Mouse (Mus musculus): ENCODE measurements around the gene Gm14862. TPM values are rescaled to one million over a fixed set of nuclear protein-coding genes. Genes with fewer than 3 reads are reported as not detected.
A peak's percentile ranks its signal among the peaks of the same experiment; 100 is the strongest.
"Not testable (repeated sequence)": the region's sequence is repeated elsewhere in the genome, so short reads cannot be mapped to it uniquely, and the experiment has no call there.

Gene Gm14862
- 0.39 TPM in 1 of 2 replicates, not detected in the other for polyA plus RNA-seq (2015; fragmentation: Nextera tagmentation; extraction: Ambion mirVana)

DNA sequence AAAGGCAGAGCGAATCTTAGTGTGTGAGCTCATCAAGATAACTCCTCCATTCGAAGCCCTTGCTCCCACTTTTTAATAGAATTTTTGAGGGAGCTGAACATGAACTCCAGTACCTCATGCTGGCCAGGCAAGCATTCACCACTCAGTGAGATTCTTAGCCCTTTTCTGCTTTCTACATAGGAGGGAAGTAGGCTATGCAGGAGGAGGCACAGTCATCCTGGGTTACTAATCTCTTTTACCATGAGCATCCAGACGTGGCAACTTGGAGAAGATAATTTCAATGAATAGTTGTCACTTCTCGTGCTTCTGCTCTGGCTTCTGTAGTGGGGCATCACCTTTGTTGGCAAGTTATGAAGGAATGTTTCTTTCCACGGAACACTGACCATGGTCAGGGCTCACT lies at the start of gene Gm14862:
Gm14862 (minus strand) TSS at position 134 of the 400 bp plus-strand sequence.
- H3K27me3 ChIP-seq (replicated peaks), result no peaks in the 10 kb centered on the region
- no peak within 1 kb of the TSS for H3K27ac ChIP-seq
- no peaks in the 10 kb centered on the region for H3K9me3 ChIP-seq
- H3K4me3 ChIP-seq (replicated peaks), result no peak within 1 kb of the TSS
- H3K36me3 ChIP-seq, result no peaks in the 10 kb centered on the region
- peak; percentile 35; the same call in 1 of the 2 replicates for ATAC-seq (ENCODE audit: insufficient read depth, low FRiP score, low read depth)
- 71% methylated on average over 5 of the region's 5 CpGs for whole genome bisulfite sequencing
- no peak within 1 kb of the TSS for H3K9ac ChIP-seq
- H3K4me1 ChIP-seq, result no peaks in the 10 kb centered on the region
- no peak within 1 kb of the TSS for H3K4me2 ChIP-seq

DNA sequence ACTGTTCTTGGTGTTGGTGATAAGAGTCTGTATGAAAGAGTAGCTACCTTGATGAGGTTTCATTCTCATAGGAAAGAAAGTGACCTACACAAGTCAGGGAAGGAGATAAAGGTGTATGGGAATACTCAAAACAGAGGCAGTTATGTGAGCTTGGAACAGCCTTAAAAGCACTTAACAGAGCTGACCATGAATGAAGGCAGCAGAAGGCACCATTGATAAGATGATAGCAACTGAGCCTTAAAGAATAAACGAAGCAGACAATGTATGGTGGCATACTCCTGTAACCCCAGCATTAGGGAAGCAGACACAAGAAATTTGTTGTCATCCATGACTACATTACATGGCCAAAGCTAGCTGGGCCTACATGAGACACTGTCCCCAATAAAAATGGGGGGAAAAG lies 46.8 kb upstream of the Gm14862 start:
- 63% methylated on average over 1 of the region's 1 CpGs for WGBS
- H3K27ac ChIP-seq, result no peak overlapping the region
- no peaks in the 10 kb centered on the region for H3K4me1 ChIP-seq
- no peak overlapping the region for H3K4me2 ChIP-seq
- no peak overlapping the region for H3K4me3 ChIP-seq (replicated peaks)
- ATAC-seq (ENCODE audit: insufficient read depth, low FRiP score, low read depth), result no peak
- no peaks in the 10 kb centered on the region for H3K9me3 ChIP-seq
- H3K9ac ChIP-seq, result no peak overlapping the region
- no peaks in the 10 kb centered on the region for H3K27me3 ChIP-seq (replicated peaks)
- no peaks in the 10 kb centered on the region for H3K36me3 ChIP-seq

DNA sequence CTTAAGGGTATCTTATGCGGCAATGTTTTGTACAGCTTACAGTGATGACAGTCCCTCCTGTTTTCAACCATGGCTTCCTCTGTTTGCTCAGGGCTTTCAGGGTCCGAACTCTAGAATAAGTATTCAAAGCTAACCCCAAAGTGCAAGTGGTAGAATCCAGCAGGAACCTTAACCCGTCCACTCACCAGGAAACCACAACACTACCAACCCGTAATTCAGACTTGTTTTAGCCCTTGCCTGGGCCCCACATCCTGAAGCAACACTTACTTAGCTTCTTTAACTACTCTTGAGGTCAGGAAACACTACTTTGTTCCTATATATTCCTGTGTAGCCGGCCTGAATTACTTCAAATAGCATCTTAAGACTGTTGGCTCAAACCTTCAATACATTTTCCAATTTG lies 46.1 kb upstream of the Gm14862 start:
- H3K9me3 ChIP-seq, result no peaks in the 10 kb centered on the region
- no peak for ATAC-seq (ENCODE audit: insufficient read depth, low FRiP score, low read depth)
- no peak overlapping the region for H3K9ac ChIP-seq
- H3K4me3 ChIP-seq (replicated peaks), result no peak overlapping the region
- 76% methylated on average over 5 of the region's 5 CpGs for WGBS
- no peak overlapping the region for H3K4me2 ChIP-seq
- no peak overlapping the region for H3K27ac ChIP-seq
- H3K4me1 ChIP-seq, result no peaks in the 10 kb centered on the region
- H3K27me3 ChIP-seq (replicated peaks), result no peaks in the 10 kb centered on the region
- no peaks in the 10 kb centered on the region for H3K36me3 ChIP-seq

DNA sequence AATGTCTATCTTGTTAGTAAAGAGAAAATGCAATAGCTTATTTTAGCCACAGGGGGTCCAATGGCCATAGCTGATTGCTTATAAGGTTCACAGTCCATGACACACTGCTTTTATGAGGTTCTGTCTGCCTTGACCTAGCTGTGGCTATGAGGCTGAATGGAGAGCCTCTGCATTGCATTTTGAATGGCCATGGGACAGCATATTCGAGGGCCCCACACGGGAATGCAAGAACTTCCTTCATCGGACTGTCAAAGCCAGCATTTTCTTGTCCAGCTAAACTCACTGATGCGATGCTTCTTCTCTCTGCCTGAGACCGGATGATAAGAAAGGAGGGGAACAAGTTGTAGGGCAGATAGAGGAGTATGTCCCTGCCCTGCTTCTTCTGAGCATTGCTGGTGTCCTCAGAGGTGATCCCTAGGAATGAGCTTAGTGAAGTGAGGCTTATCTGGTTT lies 41.7 kb upstream of the Gm14862 start:
- Histone ChIP-seq H3K9ac (no peak overlapping the region), H3K4me1 (no peaks in the 10 kb centered on the region), H3K36me3 (no peaks in the 10 kb centered on the region), H3K4me3 (replicated peaks) (no peak overlapping the region), H3K9me3 (no peaks in the 10 kb centered on the region), H3K27ac (no peak overlapping the region), H3K27me3 (replicated peaks) (no peaks in the 10 kb centered on the region), H3K4me2 (no peak overlapping the region)
- peak; percentile 88; the same call in 1 of the 2 replicates for ATAC-seq (ENCODE audit: insufficient read depth, low FRiP score, low read depth)
- 76% methylated on average over 5 of the region's 5 CpGs for WGBS

DNA sequence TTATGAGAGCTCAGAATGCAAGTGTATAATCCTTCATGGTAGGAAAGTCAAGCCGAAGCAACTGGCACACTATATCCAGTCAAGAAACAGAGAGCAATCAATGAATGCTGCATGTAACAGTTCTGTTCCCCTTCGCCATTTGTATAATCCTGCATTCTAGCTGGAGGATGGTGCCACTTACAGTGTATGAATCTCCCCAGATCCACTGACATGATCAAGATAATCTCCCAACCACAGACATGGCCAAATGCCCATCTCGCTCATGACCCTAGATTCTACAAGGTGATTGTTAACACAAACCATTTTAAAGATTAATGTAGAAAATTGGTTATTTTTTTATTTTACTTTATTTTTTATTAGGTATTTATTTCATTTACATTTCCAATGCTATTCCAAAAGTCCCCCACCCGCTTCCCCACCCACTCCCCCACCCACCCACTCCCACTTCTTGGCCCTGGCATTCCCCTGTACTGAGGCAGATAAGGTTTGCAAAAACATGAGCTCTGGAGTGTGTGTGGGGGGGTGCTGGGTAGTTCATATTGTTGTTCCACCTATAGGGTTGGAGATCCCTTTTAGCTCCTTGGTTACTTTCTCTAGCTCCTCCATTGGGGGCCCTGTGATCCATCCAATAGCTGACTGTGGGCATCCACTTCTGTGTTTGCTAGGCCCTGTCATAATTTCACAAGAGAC lies 36.6 kb upstream of the Gm14862 start:
- not testable (repeated sequence) for H3K4me1 ChIP-seq; H3K27ac ChIP-seq; ATAC-seq (ENCODE audit: insufficient read depth, low FRiP score, low read depth); H3K36me3 ChIP-seq; H3K4me2 ChIP-seq; H3K4me3 ChIP-seq (replicated peaks); H3K9me3 ChIP-seq; H3K27me3 ChIP-seq (replicated peaks); H3K9ac ChIP-seq
- 89% methylated on average over 4 of the region's 4 CpGs for WGBS

DNA sequence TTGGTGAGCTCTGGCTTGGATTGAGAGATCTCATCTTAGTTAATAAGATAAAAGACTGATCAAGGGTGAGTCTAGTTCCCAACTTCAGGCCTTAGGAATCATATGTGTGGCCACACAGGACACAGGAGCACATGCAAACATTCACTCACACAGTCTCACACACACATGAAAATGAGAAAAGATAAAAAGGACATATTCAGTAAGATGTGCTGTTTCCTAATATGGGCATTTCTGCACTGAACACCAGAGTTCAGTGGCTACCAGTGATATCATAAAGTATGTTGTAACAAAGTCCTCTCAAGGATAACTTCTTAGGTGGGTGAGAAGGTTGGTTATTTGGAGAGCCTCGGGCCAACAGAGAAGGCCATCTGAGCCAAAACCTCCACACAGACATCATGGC lies 26.8 kb upstream of the Gm14862 start, which contains the start of gene H2al1m:
H2al1m (plus strand) TSS at position 301 of the 400 bp plus-strand sequence.
- H3K36me3 ChIP-seq; H3K9me3 ChIP-seq; H3K4me2 ChIP-seq; H3K27me3 ChIP-seq (replicated peaks); ATAC-seq (ENCODE audit: insufficient read depth, low FRiP score, low read depth); H3K27ac ChIP-seq; H3K4me3 ChIP-seq (replicated peaks); H3K9ac ChIP-seq; H3K4me1 ChIP-seq: not testable (repeated sequence)
- WGBS, result no CpG with 5 or more reads among the region's 1 CpGs

DNA sequence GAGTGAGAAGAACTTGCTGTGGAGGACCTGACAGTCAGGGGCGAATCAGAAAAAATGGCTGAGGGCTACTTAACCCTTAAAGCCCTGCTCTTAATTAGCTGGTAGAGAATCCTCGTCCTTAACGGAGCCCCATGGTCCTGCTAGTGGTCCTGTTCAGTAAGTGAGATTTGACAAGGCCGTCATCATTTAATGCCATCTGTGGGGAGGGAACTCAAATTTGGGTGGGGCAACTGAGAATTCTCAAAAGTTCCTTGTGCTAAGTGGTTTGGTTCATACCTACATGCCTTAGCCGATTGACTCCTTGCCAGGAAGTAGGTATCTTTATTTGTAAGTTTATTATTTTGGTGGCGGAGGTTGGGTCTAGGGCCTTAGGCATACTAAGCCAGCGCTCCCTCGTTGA lies 17.6 kb upstream of the Gm14862 start:
- no peak overlapping the region for H3K4me3 ChIP-seq (replicated peaks)
- no peaks in the 10 kb centered on the region for H3K27me3 ChIP-seq (replicated peaks)
- no peaks in the 10 kb centered on the region for H3K36me3 ChIP-seq
- H3K4me2 ChIP-seq, result no peak overlapping the region
- no peaks in the 10 kb centered on the region for H3K9me3 ChIP-seq
- no peak overlapping the region for H3K9ac ChIP-seq
- no peaks in the 10 kb centered on the region for H3K4me1 ChIP-seq
- no peak overlapping the region for H3K27ac ChIP-seq
- no peak for ATAC-seq (ENCODE audit: insufficient read depth, low FRiP score, low read depth)
- 69% methylated on average over 8 of the region's 8 CpGs for WGBS

DNA sequence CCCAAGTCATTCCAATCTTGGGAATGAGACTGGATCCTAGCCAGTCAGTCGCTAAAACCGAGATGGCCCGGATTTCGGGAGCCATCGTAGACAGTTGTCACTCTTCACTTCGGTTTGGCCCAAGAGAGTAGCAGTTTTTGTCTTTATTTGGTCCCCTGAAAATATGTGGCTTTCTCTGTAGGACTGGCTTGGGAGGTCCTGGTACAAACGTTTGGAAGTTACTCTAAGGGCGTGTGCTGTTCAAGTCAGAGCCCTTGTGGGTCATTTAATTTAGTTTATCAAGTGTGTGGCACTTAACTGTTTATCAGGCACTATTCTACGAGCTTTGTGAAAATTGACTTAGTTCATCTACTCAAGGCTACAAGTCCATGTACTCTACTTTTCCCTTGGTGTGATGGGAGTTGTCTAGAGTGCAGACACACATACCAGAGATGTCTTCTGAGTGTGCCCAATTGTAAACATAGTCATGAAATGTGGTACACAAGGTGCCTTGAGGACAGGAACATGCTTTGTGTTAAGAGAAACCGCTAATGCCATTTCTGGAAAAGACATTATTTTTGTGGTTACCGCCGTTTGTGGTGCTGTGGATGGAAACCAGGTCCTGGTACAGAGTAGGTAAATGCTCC lies 16.8 kb upstream of the Gm14862 start:
- no peak for ATAC-seq (ENCODE audit: insufficient read depth, low FRiP score, low read depth)
- no peaks in the 10 kb centered on the region for H3K36me3 ChIP-seq
- H3K4me2 ChIP-seq, result peak overlapping the region; percentile 55
- H3K27ac ChIP-seq, result no peak overlapping the region
- no peaks in the 10 kb centered on the region for H3K27me3 ChIP-seq (replicated peaks)
- 55% methylated on average over 12 of the region's 12 CpGs for WGBS
- no peaks in the 10 kb centered on the region for H3K9me3 ChIP-seq
- H3K4me3 ChIP-seq (replicated peaks), result peak overlapping the region; percentile 55
- no peaks in the 10 kb centered on the region for H3K4me1 ChIP-seq
- no peak overlapping the region for H3K9ac ChIP-seq

DNA sequence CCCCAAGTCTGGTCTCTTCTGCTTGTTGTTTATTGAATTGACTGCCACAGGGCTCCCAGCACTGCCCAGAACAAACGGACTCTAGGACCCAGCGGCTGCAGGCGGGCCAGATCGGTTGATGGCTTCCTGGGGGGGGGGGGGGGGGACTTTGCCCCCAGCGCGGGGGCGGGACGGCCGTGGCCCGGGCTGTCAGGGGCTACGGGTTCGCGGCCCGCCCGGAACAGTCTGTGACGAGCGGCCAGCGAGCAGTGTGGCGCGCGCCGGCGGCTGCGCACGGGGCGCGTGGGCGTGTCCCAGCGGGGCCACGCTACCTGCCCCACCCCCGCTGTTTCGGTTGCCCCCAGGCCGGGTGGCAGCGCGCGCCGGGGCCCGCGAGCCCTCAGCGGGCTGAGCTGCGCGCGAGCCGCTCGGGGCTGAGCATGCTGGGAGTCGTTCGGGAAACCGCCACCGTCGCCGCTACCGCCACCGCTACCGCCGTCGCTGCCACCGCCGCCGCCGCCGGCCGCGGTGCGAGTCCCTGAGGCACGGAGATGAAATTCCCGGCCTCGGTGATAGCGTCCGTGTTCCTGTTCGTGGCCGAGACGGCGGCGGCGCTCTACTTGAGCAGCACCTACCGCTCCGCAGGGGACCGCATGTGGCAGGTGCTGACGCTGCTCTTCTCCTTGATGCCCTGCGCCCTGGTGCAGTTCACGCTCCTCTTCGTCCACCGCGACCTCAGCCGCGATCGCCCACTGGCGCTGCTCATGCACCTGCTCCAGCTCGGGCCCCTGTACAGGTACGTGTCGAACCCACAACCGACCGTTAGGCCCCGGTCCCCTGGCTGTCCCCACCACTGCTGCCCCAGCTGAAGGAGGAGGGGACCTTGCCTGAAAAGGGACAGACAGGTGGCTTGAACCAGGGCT lies 16.0 kb upstream of the Gm14862 start, which contains the start of gene Xk:
Xk (plus strand) TSS at position 297 of the 902 bp plus-strand sequence.
- Histone ChIP-seq H3K4me2 (peak within 1 kb of the TSS; percentile 55), H3K9ac (peak within 1 kb of the TSS; percentile 32; the same call in 1 of the 2 replicates), H3K4me3 (replicated peaks) (peak within 1 kb of the TSS; percentile 55), H3K4me1 (no peaks in the 10 kb centered on the region), H3K27me3 (replicated peaks) (no peaks in the 10 kb centered on the region), H3K9me3 (no peaks in the 10 kb centered on the region), H3K36me3 (no peaks in the 10 kb centered on the region), H3K27ac (peak within 1 kb of the TSS; percentile 13; the same call in 1 of the 2 replicates)
- 10% methylated on average over 89 of the region's 94 CpGs for WGBS
- peak; percentile 90 for ATAC-seq (ENCODE audit: insufficient read depth, low FRiP score, low read depth)

DNA sequence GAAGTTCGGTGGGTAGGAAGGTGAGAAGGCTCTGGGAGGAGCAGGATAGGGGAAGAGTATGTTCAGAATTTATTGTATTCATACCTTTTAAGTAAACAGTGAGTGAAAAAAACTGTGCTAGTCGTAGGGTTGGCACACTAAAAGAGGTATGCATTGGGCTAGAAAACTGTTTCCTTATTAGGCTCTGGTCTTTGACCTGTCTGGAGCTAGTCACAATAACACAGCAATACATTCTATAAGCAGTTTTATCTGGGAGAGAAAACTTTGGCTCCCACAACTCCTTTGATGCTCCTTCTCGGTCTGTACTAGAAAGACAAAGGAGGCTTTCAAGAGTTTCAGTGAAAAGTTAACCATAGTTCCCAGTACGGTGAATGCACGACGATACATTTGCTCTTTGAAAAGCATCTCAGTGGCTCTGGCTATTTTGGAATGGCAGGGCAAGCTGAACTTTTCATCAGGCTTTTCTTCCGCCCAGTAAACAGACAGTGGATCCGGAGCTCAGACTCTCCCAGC lies 15.3 kb upstream of the Gm14862 start:
- ATAC-seq (ENCODE audit: insufficient read depth, low FRiP score, low read depth), result 0 out of 2 replicates have a peak, but pooled peaks have one; percentile 20
- 14% methylated on average over 8 of the region's 8 CpGs for WGBS
- Histone ChIP-seq H3K27ac (no peak overlapping the region; the same call in 1 of the 2 replicates), H3K4me1 (no peaks in the 10 kb centered on the region), H3K9me3 (no peaks in the 10 kb centered on the region), H3K36me3 (no peaks in the 10 kb centered on the region), H3K4me2 (peak overlapping the region; percentile 55), H3K4me3 (replicated peaks) (peak overlapping the region; percentile 55), H3K9ac (no peak overlapping the region), H3K27me3 (replicated peaks) (no peaks in the 10 kb centered on the region)

DNA sequence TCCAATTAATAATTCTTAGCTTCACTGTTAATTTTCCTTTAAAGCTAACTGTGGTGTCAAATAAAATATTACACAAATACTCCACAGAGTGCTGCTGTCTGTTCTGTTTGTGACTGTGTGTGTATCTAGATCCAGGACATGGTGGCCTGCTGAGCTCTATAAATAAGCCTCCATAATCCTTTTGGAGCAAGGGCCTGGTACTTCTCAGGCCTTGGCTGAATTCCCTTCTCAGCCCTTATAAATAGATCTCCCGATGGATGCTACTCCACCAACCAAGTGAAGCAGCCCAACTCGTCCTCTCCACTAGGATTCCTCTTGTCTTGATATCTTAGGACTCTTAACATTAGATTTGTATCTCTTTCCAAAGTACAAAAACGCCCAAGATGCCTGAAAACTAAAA lies 14.4 kb upstream of the Gm14862 start:
- H3K27me3 ChIP-seq (replicated peaks), result no peaks in the 10 kb centered on the region
- H3K27ac ChIP-seq, result no peak overlapping the region
- H3K4me3 ChIP-seq (replicated peaks), result no peak overlapping the region
- no peak for ATAC-seq (ENCODE audit: insufficient read depth, low FRiP score, low read depth)
- H3K9me3 ChIP-seq, result no peaks in the 10 kb centered on the region
- H3K4me2 ChIP-seq, result no peak overlapping the region
- 57% methylated on average over 3 of the region's 3 CpGs for WGBS
- no peaks in the 10 kb centered on the region for H3K36me3 ChIP-seq
- no peaks in the 10 kb centered on the region for H3K4me1 ChIP-seq
- no peak overlapping the region for H3K9ac ChIP-seq

Data from stomach, embryonic 15.5 days (tissue).